Mouse (Mus musculus) MEL (cell line): ENCODE results near the gene Ccnc. TPM values are rescaled to one million over a fixed set of nuclear protein-coding genes. Genes with fewer than 3 reads are reported as not detected.

Source experiments
- DNase-seq: peaks from one replicate; pipeline ENCODE4 v3.0.0; 2011; ENCODE audit warnings: low read depth, low spot score
- H3K27ac ChIP-seq: 2 replicates; pipeline ENCODE4 v1.5.1; 2012; ENCODE audit warnings: low read depth, mild to moderate bottlenecking, control low read depth, low read length, moderate library complexity; ENCODE audit not compliant: control insufficient read depth
- H3K27me3 ChIP-seq, 2 experiments: fragments of 150-350 bp in 1 of 2; sonication (generic) in 1 of 2; 2 replicates each; pipeline ENCODE4 v1.6.1; 2012; ENCODE audit warnings: low read length in 2 of 2, mild to moderate bottlenecking in 2 of 2, improper control_type of control experiment in 1 of 2, moderate library complexity in 1 of 2; ENCODE audit not compliant: insufficient read depth in 2 of 2, control insufficient read depth in 1 of 2
- H3K36me3 ChIP-seq, 2 experiments: 2 replicates each; pipeline ENCODE4 v1.6.1; 2012 to 2014; ENCODE audit warnings: low read length in 2 of 2, improper control_type of control experiment in 1 of 2, inconsistent platforms in 1 of 2, mild to moderate bottlenecking in 1 of 2; ENCODE audit not compliant: insufficient read depth in 2 of 2, control insufficient read depth in 1 of 2
- H3K4me1 ChIP-seq, 2 experiments: fragments of 150-350 bp in 1 of 2; sonication (generic) in 1 of 2; 2 replicates each; pipeline ENCODE4 v1.6.1; 2012; ENCODE audit warnings: low read length in 2 of 2, improper control_type of control experiment in 1 of 2, mild to moderate bottlenecking in 1 of 2; ENCODE audit not compliant: insufficient read depth in 2 of 2, control insufficient read depth in 1 of 2
- H3K4me3 ChIP-seq, 2 experiments: fragments of 150-350 bp in 1 of 2; sonication (generic) in 1 of 2; 2 replicates each; pipeline ENCODE4 v1.5.1; 2012; ENCODE audit warnings: low read depth in 2 of 2, low read length in 2 of 2, mild to moderate bottlenecking in 2 of 2, moderate library complexity in 2 of 2, control low read depth in 1 of 2, improper control_type of control experiment in 1 of 2; ENCODE audit not compliant: control insufficient read depth in 1 of 2, insufficient read depth in 1 of 2
- H3K79me2 ChIP-seq: 2 replicates; pipeline ENCODE4 v1.6.1; 2012; ENCODE audit warnings: mild to moderate bottlenecking, low read length, moderate library complexity; ENCODE audit not compliant: control insufficient read depth, poor library complexity, insufficient read depth
- H3K9ac ChIP-seq: 2 replicates; pipeline ENCODE4 v1.6.1; 2012; ENCODE audit warnings: low read depth, mild to moderate bottlenecking, control low read depth, low read length, moderate library complexity; ENCODE audit not compliant: control insufficient read depth, poor library complexity, severe bottlenecking
- H3K9me3 ChIP-seq: fragments of 150-350 bp; sonication (generic); replicated peaks from 2 replicates; pipeline ENCODE4 v1.6.1; 2012; ENCODE audit warnings: mild to moderate bottlenecking, low read length, improper control_type of control experiment, moderate library complexity; ENCODE audit not compliant: insufficient read depth
- BHLHE40 ChIP-seq: IDR thresholded peaks from 2 replicates; pipeline ENCODE4 v1.6.1; 2012; ENCODE audit warnings: low read depth, mild to moderate bottlenecking, inconsistent platforms, low read length, improper control_type of control experiment, borderline replicate concordance
- CHD1 ChIP-seq: IDR thresholded peaks from 2 replicates; pipeline ENCODE4 v1.6.1; 2012; ENCODE audit warnings: low read depth, mild to moderate bottlenecking, inconsistent platforms, low read length, improper control_type of control experiment
- ELF1 ChIP-seq: IDR thresholded peaks from 2 replicates; pipeline ENCODE4 v1.6.1; 2014; ENCODE audit warnings: low read depth, mild to moderate bottlenecking, inconsistent platforms, low read length, improper control_type of control experiment, moderate library complexity
- EP300 ChIP-seq, 2 experiments: IDR thresholded peaks; 2 replicates each; pipeline ENCODE4 v1.6.1; 2011; ENCODE audit warnings: improper control_type of control experiment in 2 of 2, low read length in 2 of 2, low read depth in 1 of 2, mild to moderate bottlenecking in 1 of 2
- GABPA ChIP-seq: IDR thresholded peaks from 2 replicates; pipeline ENCODE4 v1.6.1; 2012; ENCODE audit warnings: low read depth, mild to moderate bottlenecking, inconsistent platforms, low read length, improper control_type of control experiment, moderate library complexity
- KAT2A ChIP-seq: conservative IDR thresholded peaks from 2 replicates; pipeline ENCODE4 v1.6.1; 2012; ENCODE audit warnings: low read depth, low read length, improper control_type of control experiment, inconsistent platforms
- MAFK ChIP-seq: IDR thresholded peaks from 2 replicates; pipeline ENCODE4 v1.6.1; 2011; ENCODE audit warnings: low read depth, mild to moderate bottlenecking, low read length, improper control_type of control experiment, borderline replicate concordance
- MAX ChIP-seq: IDR thresholded peaks from 2 replicates; pipeline ENCODE4 v1.6.1; 2011; ENCODE audit warnings: low read length, improper control_type of control experiment
- POLR2A ChIP-seq, 2 experiments: IDR thresholded peaks; 2 replicates each; pipeline ENCODE4 v1.6.1; 2011 to 2012; ENCODE audit warnings: low read length in 2 of 2, mild to moderate bottlenecking in 2 of 2, control low read depth in 1 of 2, improper control_type of control experiment in 1 of 2, low read depth in 1 of 2, moderate library complexity in 1 of 2; ENCODE audit not compliant: control insufficient read depth in 1 of 2, insufficient read depth in 1 of 2, poor library complexity in 1 of 2
- RCOR1 ChIP-seq: IDR thresholded peaks from 2 replicates; pipeline ENCODE4 v1.6.1; 2012; ENCODE audit warnings: low read depth, mild to moderate bottlenecking, inconsistent platforms, low read length, improper control_type of control experiment
- SMC3 ChIP-seq: IDR thresholded peaks from 2 replicates; pipeline ENCODE4 v1.6.1; 2011; ENCODE audit warnings: low read depth, low read length, improper control_type of control experiment
- TBP ChIP-seq: IDR thresholded peaks from 2 replicates; pipeline ENCODE4 v1.8.0; 2011; ENCODE audit warnings: low read depth, low read length, improper control_type of control experiment
- USF2 ChIP-seq, 2 experiments: IDR thresholded peaks; 2 replicates each; pipeline ENCODE4 v1.6.1; 2011 to 2012; ENCODE audit warnings: improper control_type of control experiment in 2 of 2, low read length in 2 of 2, borderline replicate concordance in 1 of 2, inconsistent platforms in 1 of 2, low read depth in 1 of 2, mild to moderate bottlenecking in 1 of 2; ENCODE audit not compliant: insufficient read depth in 1 of 2
- ZNF384 ChIP-seq: IDR thresholded peaks from 2 replicates; pipeline ENCODE4 v1.6.1; 2012; ENCODE audit warnings: low read depth, mild to moderate bottlenecking, inconsistent platforms, low read length, improper control_type of control experiment
- polyA plus RNA-seq, 2 experiments: library from polyadenylated mRNA; stranded (reverse) in 1 of 2; unstranded in 1 of 2; fragments of >175 nt in 1 of 2; fragments of >200 nt in 1 of 2; gene quantifications; 2 replicates each; pipeline versions ENCODE4 v1.2.1 to v1.2.4; 2012; ENCODE audit warnings: low replicate concordance in 2 of 2, low read depth in 1 of 2; ENCODE audit not compliant: insufficient read length in 2 of 2, insufficient read depth in 1 of 2, missing spikeins in 1 of 2
- total RNA-seq: library from RNA; depleted of rRNA; stranded (reverse); fragments of 300-350 nt; gene quantifications from 2 replicates; pipeline ENCODE4 v1.2.3, GENCODE M21; 2012

Ccnc gene
- total and polyA plus RNA-seq, 3 experiments = 14.7 to 196 (median 16.0) TPM

DNA sequence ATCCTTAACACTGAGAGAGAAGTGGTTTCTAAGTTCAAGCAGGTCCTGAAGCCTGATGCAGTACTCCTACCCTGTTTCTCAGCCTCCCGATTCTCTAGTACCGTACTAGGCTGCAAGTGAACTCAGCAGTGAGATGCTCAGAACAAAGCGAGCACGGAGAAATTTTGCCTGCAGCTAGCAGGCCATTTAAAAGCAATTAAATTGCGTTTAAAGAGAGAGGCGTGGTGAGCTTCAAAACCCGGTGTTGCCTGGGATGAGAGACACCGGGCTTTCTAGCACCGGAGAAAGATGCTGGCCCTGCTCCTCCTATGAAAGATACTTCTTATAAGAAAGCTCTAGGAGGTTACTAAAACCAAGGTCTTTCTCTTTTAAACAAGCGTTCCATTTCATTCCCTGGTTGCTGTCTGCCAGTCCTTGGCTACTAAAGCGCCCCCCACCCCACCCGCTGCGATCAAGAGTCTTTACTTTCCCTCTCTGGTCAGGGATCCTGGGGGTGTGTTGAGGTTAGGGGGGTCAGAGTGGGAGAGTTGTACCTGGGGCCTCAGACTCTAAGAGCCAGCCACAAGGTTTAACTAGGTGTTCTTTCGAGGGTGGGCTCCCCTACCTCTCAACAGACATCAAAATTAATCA is 43.0 kb upstream of the Ccnc start:
- no peak overlapping the region for H3K9ac ChIP-seq
- no peaks in the 10 kb centered on the region for H3K36me3 ChIP-seq
- H3K4me1 ChIP-seq = no peaks in the 10 kb centered on the region
- H3K27ac ChIP-seq = no peak overlapping the region
- TF ChIP-seq BHLHE40 (no peak), KAT2A (no peak), USF2 (IDR thresholded peaks at IDR 0.05; ENCODE audit: borderline replicate concordance in 1 of 2, insufficient read depth in 1 of 2, low read depth in 1 of 2, low read length in 2 of 2) (no peak), RCOR1 (no peak), CHD1 (no peak), MAFK (no peak), MAX (no peak), SMC3 (no peak)
- TF ChIP-seq, all 39 proteins: peak for 0
- no peak for DNase-seq
- Histone ChIP-seq H3K27me3 (no peaks in the 10 kb centered on the region), H3K9me3 (no peaks in the 10 kb centered on the region), H3K4me3 (no peak overlapping the region), H3K79me2 (no peaks in the 10 kb centered on the region)

DNA sequence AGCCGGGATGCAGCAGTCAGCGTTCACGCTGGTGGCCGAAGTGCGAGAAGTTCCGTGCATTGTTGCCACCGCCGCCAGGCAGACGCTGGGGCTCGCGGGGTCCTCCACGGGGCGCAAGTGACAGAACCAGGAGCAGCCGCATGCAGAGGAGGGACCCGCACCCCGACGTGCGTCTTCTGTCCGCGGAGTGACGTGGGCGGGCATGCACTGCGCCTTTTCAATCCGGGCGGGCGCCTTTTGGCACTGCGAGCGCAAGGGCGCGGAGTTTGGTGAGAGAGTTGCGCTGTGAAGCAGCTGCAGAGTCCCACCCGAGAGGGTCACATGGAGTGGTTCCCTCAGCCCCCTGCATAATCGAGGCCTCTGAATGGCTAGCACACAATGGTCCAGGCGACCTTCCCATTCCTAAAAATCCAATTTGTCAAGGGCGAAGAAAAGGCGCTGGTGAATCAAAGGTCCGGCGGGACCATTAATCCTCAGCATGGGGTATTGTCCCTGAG is 41.9 kb upstream of the Ccnc start, which contains the start of gene Prdm13:
Gene Prdm13 (minus strand): TSS at position 369 of the 497 bp plus-strand sequence.
- Histone ChIP-seq H3K4me3 (no peak within 1 kb of the TSS), H3K9ac (no peak within 1 kb of the TSS), H3K4me1 (no peaks in the 10 kb centered on the region), H3K27ac (no peak within 1 kb of the TSS), H3K79me2 (no peaks in the 10 kb centered on the region), H3K36me3 (no peaks in the 10 kb centered on the region), H3K9me3 (no peaks in the 10 kb centered on the region), H3K27me3 (no peaks in the 10 kb centered on the region)
- no peak for DNase-seq
- TF ChIP-seq TBP (no peak), EP300 (IDR thresholded peaks at IDR 0.05; ENCODE audit: low read depth in 1 of 2, low read length in 2 of 2) (no peak), POLR2A (IDR thresholded peaks at IDR 0.05; ENCODE audit: control insufficient read depth in 1 of 2, insufficient read depth in 1 of 2, low read depth in 1 of 2, low read length in 2 of 2, poor library complexity in 1 of 2) (no peak)

DNA sequence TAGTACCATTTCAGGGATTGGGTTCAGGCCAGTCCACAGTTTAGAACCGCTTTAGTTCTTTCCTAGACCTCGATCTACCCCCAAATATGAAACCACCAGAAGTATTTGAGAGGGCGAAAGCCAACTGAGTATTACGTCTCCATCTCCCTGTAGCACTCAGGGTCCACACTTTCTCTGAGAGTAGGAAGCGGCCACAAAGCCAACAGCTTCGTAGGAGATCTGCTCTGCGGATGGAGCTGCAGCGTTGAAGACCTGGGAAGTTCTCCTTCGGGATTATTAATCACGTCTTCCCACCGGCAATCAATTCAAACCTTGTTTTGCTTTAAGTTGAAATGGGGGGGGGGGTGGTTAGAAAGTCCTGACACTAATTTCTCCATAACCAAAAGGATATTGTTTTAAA is 41.1 kb upstream of the Ccnc start:
- no peak for TF ChIP-seq MAX
- TF ChIP-seq ZNF384 = no peak
- no peak for TF ChIP-seq POLR2A (IDR thresholded peaks at IDR 0.05; ENCODE audit: control insufficient read depth in 1 of 2, insufficient read depth in 1 of 2, low read depth in 1 of 2, low read length in 2 of 2, poor library complexity in 1 of 2)
- no peak for TF ChIP-seq GABPA
- no peak for TF ChIP-seq EP300 (IDR thresholded peaks at IDR 0.05; ENCODE audit: low read depth in 1 of 2, low read length in 2 of 2)
- TF ChIP-seq ELF1 = no peak
- Histone ChIP-seq H3K9me3 (no peaks in the 10 kb centered on the region), H3K27ac (no peak overlapping the region), H3K4me1 (no peaks in the 10 kb centered on the region), H3K27me3 (no peaks in the 10 kb centered on the region), H3K9ac (no peak overlapping the region), H3K4me3 (no peak overlapping the region), H3K79me2 (no peaks in the 10 kb centered on the region), H3K36me3 (no peaks in the 10 kb centered on the region)
- DNase-seq = no peak
